Mouse (Mus musculus) macrophage (primary cell): ENCODE data around the gene Krt81. TPM values are rescaled to one million over a fixed set of nuclear protein-coding genes. Genes with fewer than 3 reads are reported as not detected.

Source experiments
- H3K27ac ChIP-seq: fragments of 350-480 bp; formaldehyde crosslinking; 2 replicates; pipeline ENCODE4 v1.9.0; 2021
- H3K36me3 ChIP-seq: fragments of 350-480 bp; formaldehyde crosslinking; 2 replicates; pipeline ENCODE4 v1.9.0; 2021; ENCODE audit errors: inconsistent target
- H3K4me3 ChIP-seq: fragments of 350-480 bp; formaldehyde crosslinking; 2 replicates; pipeline ENCODE4 v1.9.0; 2021; ENCODE audit errors: inconsistent target
- H3K79me2 ChIP-seq: fragments of 350-480 bp; formaldehyde crosslinking; 2 replicates; pipeline ENCODE4 v1.9.0; 2021; ENCODE audit errors: inconsistent target
- WGBS: methylation state at CpG from one replicate; pipeline ENCODE4 v1.1.7; 2026; ENCODE audit warnings: inconsistent platforms; ENCODE audit not compliant: missing documents; 5-methylcytosine and 5-hydroxymethylcytosine counted together
- polyA plus RNA-seq: library from polyadenylated mRNA; stranded (reverse); fragments of 250-400 nt; gene quantifications from 3 replicates; pipeline ENCODE4 v1.2.4, GENCODE M21; 2018; ENCODE audit warnings: inconsistent platforms

Gene Krt81
- polyA plus RNA-seq, 1 experiment from 2014 or later = not detected

GRCm38 (mm10) chr15:101479007-101479665 is 15.6 kb upstream of the Krt81 start:
- Histone ChIP-seq H3K79me2 (no peaks in the 10 kb centered on the region), H3K27ac (no peak overlapping the region), H3K4me3 (no peak overlapping the region), H3K36me3 (no peaks in the 10 kb centered on the region)
- WGBS = 6% methylated on average over 29 of the region's 31 CpGs

- WGBS = 29% methylated on average over 9 of the region's 10 CpGs
- no peaks in the 10 kb centered on the region for H3K79me2 ChIP-seq
- no peak within 1 kb of the TSS for H3K27ac ChIP-seq
- H3K4me3 ChIP-seq = no peak within 1 kb of the TSS
- no peaks in the 10 kb centered on the region for H3K36me3 ChIP-seq
These were observed 9.5 kb upstream of the Krt81 start, which contains the start of gene Krt86 for GRCm38 (mm10) chr15:101472952-101473528. TSS of gene Krt86 (plus strand) at chr15:101473478.

GRCm38 (mm10) chr15:101469093-101469492 is 5.5 kb upstream of the Krt81 start:
- 44% methylated on average over 3 of the region's 4 CpGs for WGBS
- Histone ChIP-seq H3K79me2 (no peaks in the 10 kb centered on the region), H3K4me3 (no peak overlapping the region), H3K36me3 (no peaks in the 10 kb centered on the region), H3K27ac (no peak overlapping the region)

GRCm38 (mm10) chr15:101459283-101459682 is 4.3 kb downstream of the Krt81 start:
- 86% methylated on average over 14 of the region's 14 CpGs for WGBS
- Histone ChIP-seq H3K79me2 (no peaks in the 10 kb centered on the region), H3K36me3 (no peaks in the 10 kb centered on the region), H3K27ac (no peak overlapping the region), H3K4me3 (no peak overlapping the region)

GRCm38 (mm10) chr15:101458361-101458930 is 5.1 kb downstream of the Krt81 start:
- no peaks in the 10 kb centered on the region for H3K36me3 ChIP-seq
- H3K4me3 ChIP-seq = no peak overlapping the region
- WGBS = 80% methylated on average over 16 of the region's 16 CpGs
- H3K79me2 ChIP-seq = no peaks in the 10 kb centered on the region
- H3K27ac ChIP-seq = no peak overlapping the region

- 89% methylated on average over 6 of the region's 6 CpGs for WGBS
- H3K27ac ChIP-seq = no peak overlapping the region
- H3K79me2 ChIP-seq = no peaks in the 10 kb centered on the region
- no peaks in the 10 kb centered on the region for H3K36me3 ChIP-seq
- no peak overlapping the region for H3K4me3 ChIP-seq
These were observed 7.7 kb downstream of the Krt81 start for GRCm38 (mm10) chr15:101455891-101456290.

GRCm38 (mm10) chr15:101455292-101455691 is 8.3 kb downstream of the Krt81 start:
- 88% methylated on average over 2 of the region's 2 CpGs for WGBS

GRCm38 (mm10) chr15:101454774-101455173 is 8.8 kb downstream of the Krt81 start:
- no peak overlapping the region for H3K4me3 ChIP-seq
- no peaks in the 10 kb centered on the region for H3K36me3 ChIP-seq
- no peaks in the 10 kb centered on the region for H3K79me2 ChIP-seq
- no peak overlapping the region for H3K27ac ChIP-seq
- WGBS = 92% methylated on average over 8 of the region's 8 CpGs

More at GRCm38 (mm10) chr15:101455292-101455691, 8.3 kb downstream of the Krt81 start:
- H3K79me2 ChIP-seq = no peaks in the 10 kb centered on the region
- no peak overlapping the region for H3K27ac ChIP-seq
- H3K36me3 ChIP-seq = no peaks in the 10 kb centered on the region
- no peak overlapping the region for H3K4me3 ChIP-seq

- Histone ChIP-seq H3K27ac (no peak overlapping the region), H3K36me3 (no peaks in the 10 kb centered on the region), H3K79me2 (no peaks in the 10 kb centered on the region), H3K4me3 (no peak overlapping the region)
- WGBS = 12% methylated on average over 12 of the region's 13 CpGs
These were observed 10.3 kb downstream of the Krt81 start for GRCm38 (mm10) chr15:101453093-101453736.

GRCm38 (mm10) chr15:101447444-101447843 is 16.1 kb downstream of the Krt81 start, which contains the start of gene Krt88:
TSS of gene Krt88 (plus strand) at chr15:101447744.
- H3K27ac ChIP-seq = no peak within 1 kb of the TSS
- no peaks in the 10 kb centered on the region for H3K36me3 ChIP-seq
- WGBS = 79% methylated on average over 2 of the region's 2 CpGs
- no peaks in the 10 kb centered on the region for H3K79me2 ChIP-seq
- H3K4me3 ChIP-seq = no peak within 1 kb of the TSS

- Histone ChIP-seq H3K79me2 (no peaks in the 10 kb centered on the region), H3K27ac (no peak overlapping the region), H3K4me3 (no peak overlapping the region), H3K36me3 (no peaks in the 10 kb centered on the region)
- WGBS = 82% methylated on average over 11 of the region's 11 CpGs
These were observed 17.0 kb downstream of the Krt81 start for GRCm38 (mm10) chr15:101446572-101446971.

- Histone ChIP-seq H3K79me2 (no peaks in the 10 kb centered on the region), H3K36me3 (no peaks in the 10 kb centered on the region), H3K27ac (no peak overlapping the region), H3K4me3 (no peak overlapping the region)
- WGBS = 90% methylated on average over 4 of the region's 4 CpGs
These were observed 22.7 kb downstream of the Krt81 start for GRCm38 (mm10) chr15:101440837-101441236.

GRCm38 (mm10) chr15:101438555-101438954 is 25.0 kb downstream of the Krt81 start, which contains the start of gene Krt87:
TSS of gene Krt87 (minus strand) at chr15:101438804.
- Histone ChIP-seq H3K27ac (no peak within 1 kb of the TSS), H3K79me2 (no peaks in the 10 kb centered on the region), H3K4me3 (no peak within 1 kb of the TSS), H3K36me3 (no peaks in the 10 kb centered on the region)
- WGBS = 11% methylated on average over 34 of the region's 34 CpGs

GRCm38 (mm10) chr15:101436611-101437010 is 26.9 kb downstream of the Krt81 start:
- Histone ChIP-seq H3K4me3 (no peak overlapping the region), H3K79me2 (no peaks in the 10 kb centered on the region), H3K36me3 (no peaks in the 10 kb centered on the region), H3K27ac (no peak overlapping the region)
- 64% methylated on average over 5 of the region's 7 CpGs for WGBS

- WGBS = 20% methylated on average over 5 of the region's 5 CpGs
- Histone ChIP-seq H3K4me3 (no peak overlapping the region), H3K27ac (no peak overlapping the region), H3K79me2 (no peaks in the 10 kb centered on the region), H3K36me3 (no peaks in the 10 kb centered on the region)
These were observed 38.6 kb downstream of the Krt81 start for GRCm38 (mm10) chr15:101424914-101425313.
